Mouse (Mus musculus): ENCODE measurements around the gene Pdik1l. TPM values are rescaled to one million over a fixed set of nuclear protein-coding genes. Genes with fewer than 3 reads are reported as not detected.

Gene Pdik1l
- polyA plus RNA-seq, 2 experiments, result 9.6 to 18.4 TPM

DNA sequence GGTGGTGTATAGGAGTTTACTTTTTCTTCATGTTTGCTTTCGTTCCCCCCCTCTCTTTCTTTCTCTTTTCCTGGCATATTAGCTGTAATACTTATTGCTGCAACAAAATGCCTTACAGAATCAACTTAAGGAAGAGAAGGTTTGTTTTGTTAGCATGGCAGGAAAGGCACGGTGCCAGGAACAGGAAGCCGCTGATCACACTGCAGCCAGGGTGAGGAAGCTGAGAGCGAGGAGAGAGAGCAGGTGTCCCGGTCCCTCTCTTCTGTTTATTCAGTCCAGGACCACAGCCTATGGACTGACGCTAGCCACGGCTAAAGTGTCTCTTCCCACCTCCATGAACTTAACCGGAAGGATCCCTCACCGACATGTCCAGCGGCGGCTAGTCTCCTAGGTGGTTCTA is 29.3 kb downstream of the Pdik1l start:
- H3K36me3 ChIP-seq (ENCODE audit: control insufficient read depth, insufficient read depth, low read length), result no peaks in the 10 kb centered on the region
- no peak for TF ChIP-seq POLR2A (IDR thresholded peaks at IDR 0.05; ENCODE audit: borderline replicate concordance, extremely low read depth, insufficient read depth, insufficient read length)
- no peak for ATAC-seq (ENCODE audit: low FRiP score, low read depth)

DNA sequence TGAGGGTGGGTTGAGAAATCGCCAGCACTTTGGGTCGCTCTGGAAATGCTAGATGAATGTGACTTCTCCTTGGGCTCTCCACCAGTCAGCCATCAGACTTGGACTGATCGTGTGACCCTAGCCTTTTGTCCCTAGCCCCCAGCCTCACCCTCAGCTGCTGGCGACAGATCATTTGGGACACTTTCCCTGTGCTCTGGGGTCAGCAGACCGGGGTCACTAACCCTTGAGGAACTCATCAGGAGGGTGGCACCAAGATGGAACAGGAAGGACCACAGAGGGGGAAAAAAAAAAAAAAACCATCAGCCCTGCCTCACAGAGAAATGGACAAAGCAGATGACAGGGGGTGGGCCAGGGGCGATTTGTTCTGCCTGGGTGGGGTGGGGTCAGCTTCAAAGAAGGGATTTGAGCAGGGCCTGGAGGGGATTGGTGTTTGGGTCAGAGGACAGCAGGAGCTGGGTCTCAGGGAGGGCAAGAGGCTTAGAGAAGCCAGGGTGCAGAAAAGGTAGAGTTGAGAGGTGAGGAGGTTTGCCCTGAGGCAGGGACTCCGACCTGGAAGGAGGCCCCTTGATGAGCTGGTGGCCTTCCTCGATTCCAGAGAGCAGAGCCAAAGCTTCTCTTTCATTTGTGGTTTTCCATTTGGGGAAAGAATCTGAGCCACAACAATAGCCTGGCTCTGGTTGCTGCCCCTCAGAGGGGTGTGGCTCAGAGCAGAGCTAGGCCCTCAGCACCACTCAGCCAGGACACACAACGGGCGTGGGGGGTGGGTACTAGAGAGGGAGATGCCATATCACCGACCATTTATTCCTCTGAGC is 30.3 kb downstream of the Pdik1l start:
- no peak overlapping the region; the same call in 1 of the 2 replicates for H3K9ac ChIP-seq (ENCODE audit: low read depth, low read length, severe bottlenecking)
- no peak overlapping the region for H3K4me2 ChIP-seq (replicated peaks; ENCODE audit: low read depth, low read length, severe bottlenecking)
- no peaks in the 10 kb centered on the region for H3K9me3 ChIP-seq (ENCODE audit: control insufficient read depth, low read length)
- peaks cover 20% of the 10 kb centered on the region for H3K27me3 ChIP-seq (ENCODE audit: control insufficient read depth, insufficient read depth, low read length)
- no peak overlapping the region for H3K27ac ChIP-seq (replicated peaks; ENCODE audit: low read depth, low read length)
- no peak for ATAC-seq (ENCODE audit: low FRiP score, low read depth)
- no peak for DNase-seq (ENCODE audit: low spot score)
- H3K36me3 ChIP-seq (ENCODE audit: control insufficient read depth, insufficient read depth, low read length), result no peaks in the 10 kb centered on the region
- TF ChIP-seq POLR2A (IDR thresholded peaks at IDR 0.05; ENCODE audit: borderline replicate concordance, extremely low read depth, insufficient read depth, insufficient read length), result no peak
- peaks cover 14% of the 10 kb centered on the region for H3K4me1 ChIP-seq (ENCODE audit: control insufficient read depth, insufficient read depth, low read length)
- WGBS, result 22% methylated on average over 11 of the region's 11 CpGs
- H3K4me3 ChIP-seq (replicated peaks; ENCODE audit: low read length), result no peak overlapping the region

More for the DNA sequence above, 29.3 kb downstream of the Pdik1l start:
- Histone ChIP-seq H3K27me3 (ENCODE audit: control insufficient read depth, insufficient read depth, low read length) (peaks cover 11% of the 10 kb centered on the region), H3K4me3 (replicated peaks; ENCODE audit: low read length) (no peak overlapping the region), H3K4me1 (ENCODE audit: control insufficient read depth, insufficient read depth, low read length) (peaks cover 12% of the 10 kb centered on the region), H3K9me3 (ENCODE audit: control insufficient read depth, low read length) (no peaks in the 10 kb centered on the region), H3K27ac (replicated peaks; ENCODE audit: low read depth, low read length) (no peak overlapping the region), H3K9ac (ENCODE audit: low read depth, low read length, severe bottlenecking) (no peak overlapping the region), H3K4me2 (replicated peaks; ENCODE audit: low read depth, low read length, severe bottlenecking) (no peak overlapping the region)
- no peak for DNase-seq (ENCODE audit: low spot score)
- 76% methylated on average over 11 of the region's 11 CpGs for WGBS

DNA sequence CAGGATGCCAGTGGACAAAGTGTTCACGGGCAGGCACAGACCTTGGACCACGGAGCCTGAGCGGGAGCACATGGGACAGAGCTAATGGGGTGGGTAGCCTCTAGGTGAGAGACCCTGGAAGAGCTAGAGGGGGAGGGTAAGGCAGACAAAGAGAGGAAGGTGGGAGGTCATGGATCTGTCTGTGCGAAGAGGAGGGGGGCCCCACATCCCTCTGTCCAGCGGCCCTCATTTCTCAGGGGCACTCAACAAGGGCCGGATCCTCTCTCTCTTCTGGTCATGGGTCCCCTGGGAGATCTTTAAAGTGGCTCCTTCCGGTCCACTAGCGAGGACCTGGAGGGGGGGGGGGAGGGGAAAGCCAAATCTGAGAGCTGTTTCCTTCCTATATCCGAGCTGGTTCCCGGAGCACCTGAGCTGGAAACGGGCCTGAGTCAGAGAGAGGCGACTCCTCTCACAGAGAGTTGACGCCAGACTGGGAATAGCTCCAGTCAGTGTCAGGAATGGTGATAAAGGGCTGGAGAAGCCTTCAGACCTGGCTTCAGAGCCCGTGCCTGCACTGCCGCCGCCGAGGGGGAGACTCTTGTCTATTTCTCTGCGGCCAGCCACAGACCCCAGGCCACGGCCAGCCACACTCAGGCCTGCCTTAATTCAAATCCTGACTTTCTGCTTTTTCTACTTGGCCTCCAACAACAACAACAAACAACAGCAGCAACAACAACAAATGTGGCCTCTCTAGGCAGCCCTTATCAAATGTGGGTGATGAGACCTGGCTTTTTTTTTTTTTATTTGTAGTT is 31.1 kb downstream of the Pdik1l start:
- no peak for TF ChIP-seq POLR2A (IDR thresholded peaks at IDR 0.05; ENCODE audit: borderline replicate concordance, extremely low read depth, insufficient read depth, insufficient read length)
- H3K27me3 ChIP-seq (ENCODE audit: control insufficient read depth, insufficient read depth, low read length), result peaks cover 28% of the 10 kb centered on the region
- H3K9ac ChIP-seq (ENCODE audit: low read depth, low read length, severe bottlenecking), result no peak overlapping the region
- no peaks in the 10 kb centered on the region for H3K36me3 ChIP-seq (ENCODE audit: control insufficient read depth, insufficient read depth, low read length)
- DNase-seq (ENCODE audit: low spot score) (peak; percentile 19), ATAC-seq (ENCODE audit: low FRiP score, low read depth) (no peak)
- no peaks in the 10 kb centered on the region for H3K9me3 ChIP-seq (ENCODE audit: control insufficient read depth, low read length)
- no peak overlapping the region for H3K4me3 ChIP-seq (replicated peaks; ENCODE audit: low read length)
- no peak overlapping the region; the same call in 1 of the 2 replicates for H3K4me2 ChIP-seq (replicated peaks; ENCODE audit: low read depth, low read length, severe bottlenecking)
- 19% methylated on average over 12 of the region's 19 CpGs for WGBS
- no peak overlapping the region for H3K27ac ChIP-seq (replicated peaks; ENCODE audit: low read depth, low read length)
- peaks cover 19% of the 10 kb centered on the region for H3K4me1 ChIP-seq (ENCODE audit: control insufficient read depth, insufficient read depth, low read length)

DNA sequence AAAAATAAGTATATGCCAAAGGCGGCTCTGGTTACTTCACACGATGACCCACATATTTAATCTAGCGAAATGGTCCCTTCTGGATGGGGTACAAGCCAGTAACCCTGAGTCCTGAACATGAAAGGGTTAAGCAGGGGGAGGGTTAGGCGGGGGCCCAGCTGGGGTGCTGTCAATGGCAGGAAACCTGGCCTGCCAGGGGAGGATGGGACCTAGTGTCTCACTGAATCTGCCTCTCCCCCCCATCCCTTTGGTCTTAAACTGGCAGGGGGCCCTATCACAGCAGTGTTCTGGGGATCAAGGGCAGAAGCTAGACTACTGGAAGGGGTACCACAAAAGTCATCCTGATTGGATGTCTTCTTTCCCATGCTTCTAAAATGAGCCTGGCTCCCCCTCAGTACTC is 31.8 kb downstream of the Pdik1l start:
- no peak overlapping the region for H3K9ac ChIP-seq (ENCODE audit: low read depth, low read length, severe bottlenecking)
- peaks cover 26% of the 10 kb centered on the region for H3K4me1 ChIP-seq (ENCODE audit: control insufficient read depth, insufficient read depth, low read length)
- H3K27me3 ChIP-seq (ENCODE audit: control insufficient read depth, insufficient read depth, low read length), result peaks cover 36% of the 10 kb centered on the region
- whole genome bisulfite sequencing, result 27% methylated on average over 4 of the region's 4 CpGs
- H3K4me3 ChIP-seq (replicated peaks; ENCODE audit: low read length), result no peak overlapping the region
- H3K4me2 ChIP-seq (replicated peaks; ENCODE audit: low read depth, low read length, severe bottlenecking), result no peak overlapping the region
- H3K27ac ChIP-seq (replicated peaks; ENCODE audit: low read depth, low read length), result no peak overlapping the region
- ATAC-seq (ENCODE audit: low FRiP score, low read depth) (no peak), DNase-seq (ENCODE audit: low spot score) (no peak)
- H3K9me3 ChIP-seq (ENCODE audit: control insufficient read depth, low read length), result no peaks in the 10 kb centered on the region
- H3K36me3 ChIP-seq (ENCODE audit: control insufficient read depth, insufficient read depth, low read length), result no peaks in the 10 kb centered on the region
- TF ChIP-seq POLR2A (IDR thresholded peaks at IDR 0.05; ENCODE audit: borderline replicate concordance, extremely low read depth, insufficient read depth, insufficient read length), result no peak

DNA sequence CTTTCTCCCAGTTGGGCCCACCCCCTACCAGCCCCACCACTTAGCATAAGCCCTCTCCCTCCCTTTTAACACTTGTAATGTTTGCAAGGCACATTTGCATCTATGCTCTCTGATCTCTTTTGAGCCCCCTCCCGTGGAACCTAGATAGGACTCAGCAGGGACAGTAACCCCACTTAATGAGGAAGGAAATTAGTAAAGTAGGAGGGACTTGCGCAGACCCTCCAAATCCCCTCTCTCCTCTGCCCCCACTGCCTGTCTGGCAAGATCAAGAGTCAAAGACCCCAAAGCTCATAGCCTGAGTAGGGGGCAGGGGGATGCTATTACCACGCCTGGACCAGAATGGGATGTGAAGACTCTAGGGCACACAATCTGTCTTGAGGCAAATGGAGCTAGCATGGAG is 32.9 kb downstream of the Pdik1l start:
- H3K4me3 ChIP-seq (replicated peaks; ENCODE audit: low read length), result no peak overlapping the region
- peaks cover 33% of the 10 kb centered on the region for H3K4me1 ChIP-seq (ENCODE audit: control insufficient read depth, insufficient read depth, low read length)
- H3K4me2 ChIP-seq (replicated peaks; ENCODE audit: low read depth, low read length, severe bottlenecking), result no peak overlapping the region
- DNase-seq (ENCODE audit: low spot score) (no peak), ATAC-seq (ENCODE audit: low FRiP score, low read depth) (no peak)
- no peak overlapping the region for H3K9ac ChIP-seq (ENCODE audit: low read depth, low read length, severe bottlenecking)
- TF ChIP-seq POLR2A (IDR thresholded peaks at IDR 0.05; ENCODE audit: borderline replicate concordance, extremely low read depth, insufficient read depth, insufficient read length), result no peak
- H3K9me3 ChIP-seq (ENCODE audit: control insufficient read depth, low read length), result no peaks in the 10 kb centered on the region
- H3K27ac ChIP-seq (replicated peaks; ENCODE audit: low read depth, low read length), result no peak overlapping the region
- 44% methylated on average over 3 of the region's 3 CpGs for WGBS
- no peaks in the 10 kb centered on the region for H3K36me3 ChIP-seq (ENCODE audit: control insufficient read depth, insufficient read depth, low read length)
- peaks cover 46% of the 10 kb centered on the region for H3K27me3 ChIP-seq (ENCODE audit: control insufficient read depth, insufficient read depth, low read length)

Measured in limb, embryonic 14.5 days (tissue).